Mouse (Mus musculus) lung, postnatal 0 days (tissue): Measurements from ENCODE around the gene Sbno2.

ENCODE experiments used
- CTCF ChIP-seq: IDR thresholded peaks from 2 replicates; pipeline ENCODE4 v1.5.1; 2016; ENCODE audit warnings: antibody characterized with exemption, mild to moderate bottlenecking
- EP300 ChIP-seq: IDR thresholded peaks from 2 replicates; pipeline ENCODE4 v1.6.1; 2016; ENCODE audit warnings: antibody characterized with exemption, mild to moderate bottlenecking, control low read depth

DNA sequence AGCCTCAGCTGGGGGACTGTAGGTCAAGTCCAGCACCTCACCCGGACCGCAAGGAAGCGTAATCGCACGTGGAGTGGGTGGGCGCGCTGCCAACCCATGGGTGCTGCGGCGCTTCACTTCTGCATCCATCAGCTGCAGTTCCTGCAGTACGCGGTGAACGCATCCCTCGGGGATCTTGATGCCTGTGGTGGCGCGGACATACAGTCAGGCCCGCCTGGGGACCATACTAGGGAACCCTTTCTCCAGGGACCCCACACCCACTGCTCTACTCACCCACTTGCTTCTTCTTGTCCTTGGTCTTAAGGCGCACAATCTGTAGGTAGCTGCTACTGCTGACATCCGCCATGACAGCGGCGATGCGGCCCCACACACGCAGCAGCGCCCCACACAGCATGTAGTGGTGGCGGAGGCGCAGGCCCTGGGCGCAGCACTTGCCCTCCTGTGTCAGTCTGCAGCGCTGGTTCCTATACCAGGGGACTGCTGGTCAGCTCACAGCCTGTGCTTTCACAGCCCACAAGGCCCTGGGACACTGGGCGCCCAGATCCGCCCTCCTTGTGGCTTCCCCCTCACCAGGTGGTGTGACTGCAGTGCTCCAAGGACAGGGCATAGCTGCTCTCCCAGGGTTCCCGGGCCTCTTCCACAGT is 47.6 kb downstream of the Sbno2 start:
- TF ChIP-seq EP300 (no peak), CTCF (no peak)
